Mouse (Mus musculus): ENCODE measurements around the gene Ttc33. TPM values are rescaled to one million over a fixed set of nuclear protein-coding genes. Genes with fewer than 3 reads are reported as not detected.
A peak's percentile ranks its signal among the peaks of the same experiment; 100 is the strongest.

The Ttc33 gene
- polyA plus RNA-seq, 2 experiments = 19.0 to 38.4 TPM

- TF ChIP-seq POLR2A (IDR thresholded peaks at IDR 0.05; ENCODE audit: borderline replicate concordance, extremely low read depth, insufficient read depth, insufficient read length) = no peak
- 0 out of 2 replicates have a peak, but pooled peaks have one; percentile 28 for ATAC-seq (ENCODE audit: low FRiP score, low read depth)
- Histone ChIP-seq H3K27ac (replicated peaks; ENCODE audit: low read depth, low read length) (no peak overlapping the region), H3K27me3 (ENCODE audit: control insufficient read depth, insufficient read depth, low read length) (peaks cover 18% of the 10 kb centered on the region), H3K4me3 (replicated peaks; ENCODE audit: low read length) (peak overlapping the region; percentile 62), H3K36me3 (ENCODE audit: control insufficient read depth, insufficient read depth, low read length) (no peaks in the 10 kb centered on the region), H3K4me1 (ENCODE audit: control insufficient read depth, insufficient read depth, low read length) (peaks cover 16% of the 10 kb centered on the region), H3K4me2 (replicated peaks; ENCODE audit: low read depth, low read length, severe bottlenecking) (peak overlapping the region; percentile 100), H3K9me3 (ENCODE audit: control insufficient read depth, low read length) (no peaks in the 10 kb centered on the region), H3K9ac (ENCODE audit: low read depth, low read length, severe bottlenecking) (peak overlapping the region; percentile 58)
- DNase-seq (ENCODE audit: low spot score) = no peak
- WGBS = 4% methylated on average over 48 of the region's 61 CpGs
These were observed 57.1 kb downstream of the Ttc33 start for GRCm38 (mm10) chr15:5242241-5243035.

- Histone ChIP-seq H3K4me2 (replicated peaks; ENCODE audit: low read depth, low read length, severe bottlenecking) (peak overlapping the region; percentile 100), H3K27ac (replicated peaks; ENCODE audit: low read depth, low read length) (no peak overlapping the region), H3K9ac (ENCODE audit: low read depth, low read length, severe bottlenecking) (peak overlapping the region; percentile 58), H3K9me3 (ENCODE audit: control insufficient read depth, low read length) (no peaks in the 10 kb centered on the region), H3K27me3 (ENCODE audit: control insufficient read depth, insufficient read depth, low read length) (peaks cover 18% of the 10 kb centered on the region), H3K4me3 (replicated peaks; ENCODE audit: low read length) (peak overlapping the region; percentile 62), H3K4me1 (ENCODE audit: control insufficient read depth, insufficient read depth, low read length) (peaks cover 12% of the 10 kb centered on the region), H3K36me3 (ENCODE audit: control insufficient read depth, insufficient read depth, low read length) (no peaks in the 10 kb centered on the region)
- WGBS = 9% methylated on average over 40 of the region's 40 CpGs
- no peak for TF ChIP-seq POLR2A (IDR thresholded peaks at IDR 0.05; ENCODE audit: borderline replicate concordance, extremely low read depth, insufficient read depth, insufficient read length)
- ATAC-seq (ENCODE audit: low FRiP score, low read depth) (no peak), DNase-seq (ENCODE audit: low spot score) (no peak)
These were observed 58.0 kb downstream of the Ttc33 start for GRCm38 (mm10) chr15:5243036-5243958.

- no peak within 1 kb of the TSS for H3K27ac ChIP-seq (replicated peaks; ENCODE audit: low read depth, low read length)
- DNase-seq (ENCODE audit: low spot score) (peak; percentile 95), ATAC-seq (ENCODE audit: low FRiP score, low read depth) (peak; percentile 95)
- peak within 1 kb of the TSS; percentile 58 for H3K9ac ChIP-seq (ENCODE audit: low read depth, low read length, severe bottlenecking)
- peak within 1 kb of the TSS; percentile 100 for H3K4me2 ChIP-seq (replicated peaks; ENCODE audit: low read depth, low read length, severe bottlenecking)
- TF ChIP-seq POLR2A (IDR thresholded peaks at IDR 0.05; ENCODE audit: borderline replicate concordance, extremely low read depth, insufficient read depth, insufficient read length) = no peak
- no peaks in the 10 kb centered on the region for H3K9me3 ChIP-seq (ENCODE audit: control insufficient read depth, low read length)
- no peaks in the 10 kb centered on the region for H3K36me3 ChIP-seq (ENCODE audit: control insufficient read depth, insufficient read depth, low read length)
- peaks cover 18% of the 10 kb centered on the region for H3K27me3 ChIP-seq (ENCODE audit: control insufficient read depth, insufficient read depth, low read length)
- WGBS = 1% methylated on average over 54 of the region's 61 CpGs
- H3K4me1 ChIP-seq (ENCODE audit: control insufficient read depth, insufficient read depth, low read length) = peaks cover 12% of the 10 kb centered on the region
- H3K4me3 ChIP-seq (replicated peaks; ENCODE audit: low read length) = peak within 1 kb of the TSS; percentile 62
These were observed 58.9 kb downstream of the Ttc33 start, which contains the start of gene Ptger4 for GRCm38 (mm10) chr15:5243959-5244905. Gene Ptger4, minus strand, starts transcription at chr15:5244187.

- Histone ChIP-seq H3K4me3 (replicated peaks; ENCODE audit: low read length) (no peak overlapping the region), H3K4me2 (replicated peaks; ENCODE audit: low read depth, low read length, severe bottlenecking) (no peak overlapping the region), H3K27me3 (ENCODE audit: control insufficient read depth, insufficient read depth, low read length) (no peaks in the 10 kb centered on the region), H3K9ac (ENCODE audit: low read depth, low read length, severe bottlenecking) (no peak overlapping the region), H3K9me3 (ENCODE audit: control insufficient read depth, low read length) (no peaks in the 10 kb centered on the region), H3K36me3 (ENCODE audit: control insufficient read depth, insufficient read depth, low read length) (no peaks in the 10 kb centered on the region), H3K27ac (replicated peaks; ENCODE audit: low read depth, low read length) (no peak overlapping the region), H3K4me1 (ENCODE audit: control insufficient read depth, insufficient read depth, low read length) (no peaks in the 10 kb centered on the region)
- DNase-seq (ENCODE audit: low spot score) (no peak), ATAC-seq (ENCODE audit: low FRiP score, low read depth) (no peak)
- no peak for TF ChIP-seq POLR2A (IDR thresholded peaks at IDR 0.05; ENCODE audit: borderline replicate concordance, extremely low read depth, insufficient read depth, insufficient read length)
- 53% methylated on average over 4 of the region's 4 CpGs for WGBS
These were observed 64.9 kb downstream of the Ttc33 start for GRCm38 (mm10) chr15:5250182-5250581.
